Mouse (Mus musculus) large intestine, adult 2 months (tissue): ENCODE results near the gene Fap. TPM values are rescaled to one million over a fixed set of nuclear protein-coding genes. Genes with fewer than 3 reads are reported as not detected.

Experiments
- DNase-seq: peaks from one replicate; pipeline ENCODE4 v3.0.0-alpha.2; 2012; ENCODE audit warnings: low read depth, low spot score
- WGBS: fragments of 180-500 bp; shearing (Covaris S2); methylation state at CpG from one replicate; pipeline ENCODE4 v1.1.7; 2018; 5-methylcytosine and 5-hydroxymethylcytosine counted together
- polyA plus RNA-seq: library from polyadenylated mRNA; depleted of rRNA; stranded (reverse); fragments of >200 nt; gene quantifications from 2 replicates; pipeline ENCODE4 v1.2.3, GENCODE M21; 2012

Gene Fap
- polyA plus RNA-seq, 1 experiment: 1.2 TPM

DNA sequence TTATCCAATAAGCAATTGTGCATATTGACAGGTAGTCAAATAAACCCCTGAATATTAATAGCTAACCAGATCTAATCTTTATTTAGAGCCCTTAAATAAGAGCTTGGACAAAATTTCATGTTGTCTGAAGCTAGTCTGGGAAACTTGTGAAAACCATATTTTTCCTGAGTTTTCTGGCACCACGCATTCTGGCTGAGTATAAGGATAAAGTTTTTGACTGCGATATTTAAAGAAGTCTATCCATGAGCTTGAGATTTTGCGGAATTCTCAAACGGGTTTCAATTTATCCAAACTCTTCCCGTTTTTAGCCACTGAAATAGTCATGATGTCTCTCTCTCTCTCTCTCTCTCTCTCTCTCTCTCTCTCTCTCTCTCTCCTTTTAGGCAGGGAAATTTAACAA, 25.8 kb downstream of the Fap start:
- 90% methylated on average over 5 of the region's 5 CpGs for WGBS
- no peak for DNase-seq

GRCm38 (mm10) chr2:62535483-62535882, 38.4 kb downstream of the Fap start:
- no peak for DNase-seq
- 45% methylated on average over 8 of the region's 8 CpGs for WGBS

DNA sequence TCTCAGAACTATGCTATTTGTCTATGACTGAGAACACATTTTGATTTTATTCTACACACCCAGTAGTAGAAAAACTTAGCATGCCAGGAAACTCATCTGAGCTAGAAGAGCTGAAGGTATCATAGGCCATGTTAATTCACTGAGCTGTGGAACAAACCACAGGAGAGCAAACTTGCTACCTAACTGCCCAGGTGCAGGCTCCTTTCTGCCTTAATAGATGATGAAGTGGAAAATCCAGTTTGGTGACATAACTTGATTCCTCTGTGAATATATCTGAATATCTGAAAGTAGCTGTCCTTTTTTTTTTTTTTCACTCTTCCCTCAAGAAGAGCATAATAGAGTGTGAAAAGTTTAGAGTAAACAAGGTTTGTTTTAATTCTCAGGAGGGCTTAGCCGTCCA, 42.8 kb downstream of the Fap start:
- no peak for DNase-seq
- 21% methylated on average over 1 of the region's 1 CpGs for WGBS

DNA sequence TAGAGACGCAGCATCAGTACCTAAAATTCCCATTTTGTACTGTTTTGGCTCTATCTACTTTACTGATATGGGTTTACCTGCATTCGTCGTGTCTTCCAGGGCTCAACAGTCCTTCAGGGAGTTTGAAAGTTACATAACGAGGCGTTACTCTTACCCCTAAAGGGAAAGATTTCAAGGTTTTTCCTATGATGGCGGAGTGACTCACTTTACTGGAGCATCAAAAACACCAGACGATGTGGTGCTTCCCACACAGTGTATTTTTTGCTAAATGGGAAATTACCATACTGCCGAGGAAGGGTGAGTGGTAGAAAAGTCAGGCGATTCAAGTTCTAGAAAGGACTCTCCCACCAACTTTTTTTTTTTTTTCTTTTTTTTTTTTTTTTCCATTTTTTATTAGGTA, 47.5 kb downstream of the Fap start:
- WGBS: 94% methylated on average over 9 of the region's 9 CpGs

GRCm38 (mm10) chr2:62517790-62518189, 56.1 kb downstream of the Fap start:
- WGBS: 83% methylated on average over 2 of the region's 2 CpGs
- no peak for DNase-seq

More for the DNA sequence above, 47.5 kb downstream of the Fap start:
- no peak for DNase-seq

DNA sequence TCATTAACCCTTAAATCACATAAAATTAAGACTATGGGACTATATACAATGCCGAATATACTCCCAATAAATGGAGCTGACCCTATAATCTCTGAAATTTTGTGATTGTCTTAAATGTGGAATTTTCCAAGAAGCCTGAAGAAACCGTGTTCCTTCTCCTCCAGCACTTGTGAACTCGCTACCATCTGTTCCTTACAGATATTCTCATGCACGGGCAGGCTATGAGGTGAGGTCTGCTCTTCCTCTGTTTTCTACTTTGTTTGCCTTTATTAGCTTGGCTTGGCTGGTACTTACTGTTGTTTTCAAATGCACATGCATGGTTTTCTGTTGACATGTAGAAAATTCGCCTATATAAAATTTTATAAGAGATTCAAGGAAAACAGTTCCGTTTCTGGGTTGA, 59.4 kb downstream of the Fap start:
- no peak for DNase-seq
- WGBS: 79% methylated on average over 6 of the region's 6 CpGs

GRCm38 (mm10) chr2:62513477-62513876, 60.4 kb downstream of the Fap start:
- 42% methylated on average over 15 of the region's 15 CpGs for WGBS
- no peak for DNase-seq

DNA sequence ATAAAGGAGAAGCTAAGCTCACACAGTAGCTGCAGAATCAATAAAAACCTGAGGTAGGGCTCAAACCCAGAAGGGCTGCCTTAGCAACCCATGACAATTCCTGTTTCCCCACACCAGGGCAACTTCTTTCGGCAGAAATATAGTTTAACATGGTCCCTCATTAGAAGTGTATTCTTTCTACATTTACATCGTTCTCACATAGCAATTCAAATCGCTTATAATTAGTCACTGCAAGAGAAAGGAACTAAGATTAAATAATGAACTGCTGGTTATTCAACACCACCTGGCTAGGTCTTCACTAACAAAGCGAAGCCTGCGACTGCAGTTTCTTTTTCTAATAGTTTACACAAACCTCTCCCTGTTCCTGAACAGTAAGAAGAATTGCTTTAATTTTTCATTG, 66.7 kb downstream of the Fap start:
- 89% methylated on average over 5 of the region's 5 CpGs for WGBS
- no peak for DNase-seq

GRCm38 (mm10) chr2:62506441-62506840, 67.4 kb downstream of the Fap start:
- DNase-seq: no peak
- 89% methylated on average over 2 of the region's 2 CpGs for WGBS

DNA sequence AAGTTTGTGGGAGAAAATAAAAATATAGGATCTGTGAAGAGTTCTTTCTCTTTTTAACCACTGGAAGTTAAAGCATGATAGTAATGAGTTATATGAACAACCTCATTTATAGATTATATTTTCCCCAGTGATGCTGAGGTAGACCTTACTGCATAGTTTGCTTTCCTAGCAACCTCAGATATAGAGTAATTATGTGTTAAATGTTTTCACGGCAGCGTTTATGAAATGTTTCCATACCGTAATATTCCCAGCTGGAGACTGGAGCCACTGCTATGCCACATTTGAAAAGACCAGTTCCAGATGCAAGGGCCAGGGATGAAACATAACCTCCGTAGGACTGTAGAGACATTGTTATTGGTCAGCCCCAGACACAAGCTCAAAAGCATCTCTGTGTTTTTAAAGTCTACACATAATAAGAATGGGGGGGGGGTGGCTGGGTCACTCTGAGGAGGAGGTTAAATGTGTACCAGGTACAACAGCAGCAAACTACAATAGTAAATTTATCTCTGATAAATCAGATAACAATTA, 69.5 kb downstream of the Fap start:
- DNase-seq: no peak
- WGBS: 87% methylated on average over 4 of the region's 4 CpGs

GRCm38 (mm10) chr2:62503326-62503725, 70.5 kb downstream of the Fap start:
- WGBS: 78% methylated on average over 5 of the region's 5 CpGs
- no peak for DNase-seq

GRCm38 (mm10) chr2:62502516-62502915, 71.4 kb downstream of the Fap start:
- no peak for DNase-seq
- 89% methylated on average over 4 of the region's 4 CpGs for WGBS

GRCm38 (mm10) chr2:62498821-62499220, 75.1 kb downstream of the Fap start:
- WGBS: 77% methylated on average over 5 of the region's 5 CpGs

DNA sequence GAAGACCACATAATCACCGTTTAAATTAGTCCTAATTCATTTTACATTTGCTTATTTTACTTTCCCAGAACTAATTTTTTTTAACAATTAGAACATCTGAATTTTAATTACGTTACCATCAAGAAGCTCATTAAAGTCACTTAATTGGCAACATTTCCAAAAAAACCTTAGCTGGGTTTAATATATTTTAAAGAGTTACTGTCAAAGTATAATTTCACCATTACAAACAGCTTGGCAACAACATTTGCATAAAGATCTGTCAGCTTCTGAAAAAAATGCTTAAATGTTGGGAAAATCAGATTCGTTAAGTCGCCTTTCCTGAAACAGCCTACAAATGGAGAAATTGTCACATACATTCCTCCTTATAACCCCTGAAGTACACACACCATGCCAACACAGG, 75.8 kb downstream of the Fap start:
- DNase-seq: no peak
- WGBS: 94% methylated on average over 4 of the region's 4 CpGs

More at GRCm38 (mm10) chr2:62498821-62499220, 75.1 kb downstream of the Fap start:
- no peak for DNase-seq

GRCm38 (mm10) chr2:62497333-62498002, 76.4 kb downstream of the Fap start:
- DNase-seq: no peak
- WGBS: 83% methylated on average over 5 of the region's 5 CpGs

DNA sequence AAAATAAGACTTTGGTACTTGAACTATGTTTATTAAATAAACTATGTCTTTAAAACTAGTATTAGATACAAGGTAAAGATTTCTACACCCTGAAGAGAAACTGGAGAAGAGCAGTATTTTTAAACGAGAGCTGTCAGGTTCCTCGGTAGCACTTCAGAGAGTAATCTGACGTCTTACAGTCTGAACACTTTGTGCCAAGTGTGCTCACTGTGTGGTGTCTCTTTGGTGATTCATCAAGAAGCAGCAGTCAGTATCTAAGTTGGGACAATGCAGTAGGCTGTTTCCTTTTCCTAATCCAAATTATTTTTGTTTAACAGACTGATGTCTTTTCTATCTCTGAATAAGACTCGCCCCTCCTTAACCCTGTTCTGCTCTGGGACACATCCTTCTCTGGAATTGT, 78.5 kb downstream of the Fap start:
- 67% methylated on average over 4 of the region's 4 CpGs for WGBS

GRCm38 (mm10) chr2:62489832-62490231, 84.0 kb downstream of the Fap start:
- WGBS: 89% methylated on average over 6 of the region's 6 CpGs
- no peak for DNase-seq

More for the DNA sequence above, 78.5 kb downstream of the Fap start:
- no peak for DNase-seq

GRCm38 (mm10) chr2:62484906-62485305, 89.0 kb downstream of the Fap start:
- WGBS: 46% methylated on average over 3 of the region's 3 CpGs
- DNase-seq: peak; percentile 7

- 56% methylated on average over 9 of the region's 9 CpGs for WGBS
- DNase-seq: no peak
Measured at GRCm38 (mm10) chr2:62483550-62483949, 90.3 kb downstream of the Fap start, which contains the start of gene Gcg. TSS of gene Gcg (minus strand) at chr2:62483650.

GRCm38 (mm10) chr2:62480285-62481198, 93.3 kb downstream of the Fap start:
- DNase-seq: no peak
- 73% methylated on average over 9 of the region's 9 CpGs for WGBS

- 85% methylated on average over 9 of the region's 9 CpGs for WGBS
- no peak for DNase-seq
Measured at GRCm38 (mm10) chr2:62469551-62469950, 104.3 kb downstream of the Fap start.
